Mouse (Mus musculus) embryonic facial prominence, embryonic 10.5 days (tissue): Measurements from ENCODE around the gene 1700021F05Rik. TPM values are rescaled to one million over a fixed set of nuclear protein-coding genes. Genes with fewer than 3 reads are reported as not detected.

ENCODE experiments used
- DNase-seq: peaks from one replicate; pipeline ENCODE4 v3.0.0-alpha.2; 2017; ENCODE audit warnings: low spot score
- H3K27ac ChIP-seq: fragments of 300-500 bp; sonication (generic); replicated peaks from 2 replicates; pipeline ENCODE4 v1.5.1; 2016; ENCODE audit warnings: mild to moderate bottlenecking
- H3K27me3 ChIP-seq: fragments of 300-500 bp; sonication (generic); replicated peaks from 2 replicates; pipeline ENCODE4 v1.6.1; 2016; ENCODE audit warnings: low read depth, mild to moderate bottlenecking; ENCODE audit not compliant: poor library complexity, severe bottlenecking
- H3K36me3 ChIP-seq: fragments of 300-500 bp; sonication (generic); replicated peaks from 2 replicates; pipeline ENCODE4 v1.6.1; 2016; ENCODE audit warnings: mild to moderate bottlenecking, moderate library complexity
- H3K4me1 ChIP-seq: fragments of 300-500 bp; sonication (generic); 2 replicates; pipeline ENCODE4 v1.6.1; 2016
- H3K4me3 ChIP-seq: fragments of 300-500 bp; sonication (generic); 2 replicates; pipeline ENCODE4 v1.5.1; 2016; ENCODE audit warnings: mild to moderate bottlenecking, moderate library complexity
- H3K9me3 ChIP-seq: fragments of 300-500 bp; sonication (generic); 2 replicates; pipeline ENCODE4 v1.6.1; 2016; ENCODE audit warnings: mild to moderate bottlenecking
- WGBS: fragments of 180-500 bp; shearing (Covaris S2); methylation state at CpG from one replicate; pipeline ENCODE4 v1.1.7; 2016; 5-methylcytosine and 5-hydroxymethylcytosine counted together
- polyA plus RNA-seq: library from polyadenylated mRNA; unstranded; fragments of >200 nt; fragmentation: Nextera tagmentation; extraction: Ambion mirVana; gene quantifications from 2 replicates; pipeline ENCODE4 v1.2.1, GENCODE M21; 2016

The 1700021F05Rik gene
- polyA plus RNA-seq, 1 experiment from 2014 or later, result 66.2 TPM

DNA sequence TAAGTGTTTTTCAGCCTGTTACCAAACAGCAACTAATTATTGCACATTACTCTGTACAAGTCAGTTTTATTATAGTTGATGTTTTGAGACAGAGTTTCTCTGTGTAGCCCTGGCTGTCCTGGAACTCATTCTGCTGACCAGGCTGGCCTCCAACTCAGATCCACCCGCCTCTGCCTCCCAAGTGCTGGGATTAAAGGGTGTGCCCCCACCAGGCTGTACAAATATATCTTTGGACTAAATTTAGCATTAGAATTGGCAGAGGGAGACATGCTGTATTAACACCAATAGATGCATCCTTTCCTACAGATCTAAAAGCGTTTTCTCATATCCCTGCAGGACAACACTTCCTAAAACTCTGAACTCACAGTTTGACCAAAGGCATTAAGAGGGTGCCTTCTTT lies 33.6 kb upstream of the 1700021F05Rik start:
- peaks cover 10% of the 10 kb centered on the region for H3K9me3 ChIP-seq
- 75% methylated on average over 2 of the region's 2 CpGs for WGBS
- H3K27me3 ChIP-seq, result peaks cover 15% of the 10 kb centered on the region
- no peak overlapping the region for H3K27ac ChIP-seq
- no peaks in the 10 kb centered on the region for H3K36me3 ChIP-seq
- no peak overlapping the region for H3K4me3 ChIP-seq
- H3K4me1 ChIP-seq, result peaks cover 15% of the 10 kb centered on the region
- no peak for DNase-seq

DNA sequence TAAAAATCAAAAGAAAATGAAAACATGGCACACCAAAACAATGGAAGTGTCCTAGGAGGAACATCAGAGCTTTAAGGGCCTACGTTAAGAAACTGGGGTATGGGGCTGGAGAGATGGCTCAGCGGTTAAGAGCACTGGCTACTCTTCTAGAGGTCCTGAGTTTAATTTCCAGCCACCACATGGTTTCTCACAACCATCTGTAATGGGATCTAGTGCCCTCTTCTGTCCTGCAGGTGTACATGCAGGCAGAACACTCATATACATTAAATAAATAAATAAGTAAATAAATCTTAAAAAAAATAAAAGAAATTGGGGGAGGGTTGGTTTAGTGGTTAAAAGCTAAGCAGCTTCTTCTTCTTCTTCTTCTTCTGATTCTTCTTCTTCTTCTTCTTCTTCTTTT lies 20.5 kb upstream of the 1700021F05Rik start:
- Histone ChIP-seq H3K9me3 (no peaks in the 10 kb centered on the region), H3K27ac (no peak overlapping the region), H3K4me1 (no peaks in the 10 kb centered on the region), H3K27me3 (no peaks in the 10 kb centered on the region), H3K36me3 (no peaks in the 10 kb centered on the region), H3K4me3 (no peak overlapping the region)
- no peak for DNase-seq
- 90% methylated on average over 2 of the region's 2 CpGs for WGBS

DNA sequence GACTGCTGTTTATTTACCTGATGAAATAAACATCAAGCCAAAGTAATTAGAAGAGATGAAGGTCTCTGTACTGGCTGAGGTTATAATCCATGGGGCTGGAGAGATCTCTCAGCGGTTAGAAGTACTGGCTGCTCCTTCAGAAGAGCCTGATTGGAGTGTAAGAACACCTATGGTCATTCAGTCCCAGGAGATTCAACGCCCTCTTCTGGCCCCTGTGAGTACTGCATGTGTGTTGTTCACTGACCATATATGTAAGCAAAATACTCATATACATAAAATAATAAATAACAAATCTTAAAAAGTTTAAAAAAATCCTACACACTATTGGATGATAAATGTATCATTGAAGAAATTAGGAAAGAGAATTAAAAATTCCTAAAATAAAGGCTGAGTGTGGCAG lies 20.0 kb upstream of the 1700021F05Rik start:
- no peaks in the 10 kb centered on the region for H3K9me3 ChIP-seq
- H3K27me3 ChIP-seq, result no peaks in the 10 kb centered on the region
- no peak overlapping the region for H3K27ac ChIP-seq
- no peak for DNase-seq
- no peaks in the 10 kb centered on the region for H3K4me1 ChIP-seq
- 33% methylated on average over 2 of the region's 2 CpGs for WGBS
- no peak overlapping the region for H3K4me3 ChIP-seq
- H3K36me3 ChIP-seq, result no peaks in the 10 kb centered on the region

DNA sequence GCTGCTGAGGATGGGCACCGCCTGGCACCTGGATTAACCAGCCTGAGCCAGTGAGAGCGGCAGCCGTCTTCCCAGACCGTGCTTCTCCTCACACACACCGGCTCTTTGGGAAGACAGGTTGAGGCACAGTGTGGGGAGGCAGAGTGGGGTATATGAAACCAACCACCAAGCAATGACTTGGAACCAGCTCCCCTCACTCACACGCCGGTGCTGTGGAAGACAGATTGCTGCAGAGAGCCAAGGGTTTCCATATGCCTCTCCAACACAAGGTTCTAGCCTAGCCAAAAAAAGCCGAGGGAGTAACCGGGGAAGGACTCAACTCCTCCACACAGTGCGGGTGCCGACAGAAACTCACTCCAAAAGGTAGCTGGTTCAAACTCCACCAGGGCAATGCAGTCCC lies 18.5 kb upstream of the 1700021F05Rik start:
- WGBS, result 83% methylated on average over 11 of the region's 11 CpGs
- Histone ChIP-seq H3K4me1 (no peaks in the 10 kb centered on the region), H3K27ac (no peak overlapping the region), H3K36me3 (no peaks in the 10 kb centered on the region), H3K9me3 (no peaks in the 10 kb centered on the region), H3K27me3 (no peaks in the 10 kb centered on the region), H3K4me3 (no peak overlapping the region)
- DNase-seq, result no peak

DNA sequence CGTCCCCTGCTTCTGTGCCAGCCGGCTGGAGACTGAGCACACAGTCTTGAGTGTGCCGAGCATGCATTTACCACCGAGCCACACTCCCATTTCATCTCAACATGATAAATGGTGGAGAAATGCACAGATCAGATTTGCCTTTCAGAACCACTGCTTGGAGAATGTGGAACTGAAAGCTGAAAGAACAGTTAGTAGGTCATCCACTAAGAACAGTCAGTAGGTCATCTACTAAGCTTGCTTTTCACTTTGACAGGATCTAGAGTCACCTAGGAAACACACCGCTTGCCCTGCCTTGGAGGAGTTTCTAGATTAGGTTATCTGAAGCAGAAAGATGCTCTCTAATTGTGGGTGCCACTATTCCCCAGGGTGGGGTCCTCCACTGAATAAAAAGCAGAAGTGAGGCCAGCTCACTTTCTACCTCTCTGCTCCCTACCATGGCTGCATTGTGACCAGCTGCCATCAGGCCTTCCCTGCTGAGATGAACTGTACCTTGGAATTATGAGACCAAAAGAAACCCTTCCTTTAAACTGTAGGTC lies 16.9 kb upstream of the 1700021F05Rik start:
- no peaks in the 10 kb centered on the region for H3K9me3 ChIP-seq
- WGBS, result 88% methylated on average over 5 of the region's 5 CpGs
- no peaks in the 10 kb centered on the region for H3K4me1 ChIP-seq
- H3K36me3 ChIP-seq, result no peaks in the 10 kb centered on the region
- H3K4me3 ChIP-seq, result no peak overlapping the region
- H3K27ac ChIP-seq, result no peak overlapping the region
- no peak for DNase-seq
- no peaks in the 10 kb centered on the region for H3K27me3 ChIP-seq

DNA sequence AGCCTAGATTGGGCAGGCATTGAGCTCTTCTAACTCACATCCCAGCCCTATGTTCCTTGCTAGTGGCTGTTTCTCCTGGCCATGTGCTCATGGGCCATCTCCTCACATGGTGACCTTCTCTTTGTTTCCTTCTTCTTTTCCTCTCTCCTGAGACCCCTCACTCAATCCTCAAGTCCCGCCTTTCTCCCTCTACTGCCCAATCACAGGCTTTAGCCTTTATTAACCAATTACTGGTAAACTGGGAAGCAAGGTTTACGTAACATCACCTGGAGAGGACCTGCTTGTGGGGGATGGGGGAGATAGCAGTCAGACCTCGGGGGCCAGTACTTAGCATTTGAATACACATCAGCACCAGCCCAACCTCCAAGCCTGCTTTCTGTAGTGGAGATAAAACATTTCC lies 10.6 kb upstream of the 1700021F05Rik start:
- peaks cover 5% of the 10 kb centered on the region; the same call in 1 of the 2 replicates for H3K4me1 ChIP-seq
- no peaks in the 10 kb centered on the region for H3K27me3 ChIP-seq
- no peak overlapping the region for H3K27ac ChIP-seq
- no peak for DNase-seq
- H3K4me3 ChIP-seq, result no peak overlapping the region
- 28% methylated on average over 3 of the region's 3 CpGs for WGBS
- no peaks in the 10 kb centered on the region for H3K9me3 ChIP-seq
- H3K36me3 ChIP-seq, result no peaks in the 10 kb centered on the region

DNA sequence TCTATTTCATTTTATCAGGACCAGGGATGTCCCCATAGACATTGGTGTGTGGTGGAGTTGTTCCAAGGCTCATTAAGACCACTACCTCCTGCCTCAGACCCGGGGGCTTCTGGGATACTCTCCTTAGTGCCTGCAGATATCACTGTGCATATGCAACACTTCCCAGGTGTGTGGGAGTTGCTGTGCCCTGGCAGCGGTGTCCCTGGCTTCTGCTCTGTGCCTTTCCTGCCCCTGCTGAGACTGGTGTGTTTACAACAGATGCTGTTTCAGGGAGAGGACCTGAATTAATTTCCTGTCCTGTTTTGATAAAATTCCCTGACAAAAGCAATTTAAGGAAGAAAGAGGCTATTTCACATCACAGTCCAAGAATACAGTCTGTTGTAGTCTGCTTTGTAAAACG lies 10.1 kb upstream of the 1700021F05Rik start:
- WGBS, result 36% methylated on average over 3 of the region's 3 CpGs
- no peak overlapping the region for H3K27ac ChIP-seq
- H3K9me3 ChIP-seq, result no peaks in the 10 kb centered on the region
- no peak for DNase-seq
- peaks cover 5% of the 10 kb centered on the region; the same call in 1 of the 2 replicates for H3K4me1 ChIP-seq
- no peaks in the 10 kb centered on the region for H3K36me3 ChIP-seq
- no peak overlapping the region for H3K4me3 ChIP-seq
- no peaks in the 10 kb centered on the region for H3K27me3 ChIP-seq

DNA sequence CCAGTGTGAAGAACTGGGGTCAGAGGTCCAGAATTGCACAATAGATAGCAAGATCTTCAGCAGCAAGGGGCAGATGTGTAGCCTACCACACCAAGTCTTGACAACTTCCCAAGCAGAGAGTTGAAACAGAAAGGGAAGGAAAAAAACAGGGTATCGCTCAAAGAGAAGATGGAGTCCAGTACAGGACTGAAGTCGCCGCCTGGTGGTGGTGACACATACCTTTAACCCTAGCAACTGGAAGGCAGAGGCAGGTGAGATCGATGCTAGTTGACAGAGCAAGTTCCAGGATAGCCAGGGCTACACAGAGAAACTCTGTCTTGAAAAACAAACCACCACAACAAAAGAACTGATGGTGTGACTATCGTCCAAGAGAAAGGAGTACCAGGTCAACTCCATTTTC lies 8.6 kb upstream of the 1700021F05Rik start:
- H3K4me3 ChIP-seq, result no peak overlapping the region
- no peaks in the 10 kb centered on the region for H3K27me3 ChIP-seq
- no peaks in the 10 kb centered on the region for H3K36me3 ChIP-seq
- WGBS, result 65% methylated on average over 5 of the region's 5 CpGs
- no peaks in the 10 kb centered on the region for H3K9me3 ChIP-seq
- H3K4me1 ChIP-seq, result peaks cover 5% of the 10 kb centered on the region; the same call in 1 of the 2 replicates
- DNase-seq, result peak; percentile 26
- no peak overlapping the region for H3K27ac ChIP-seq

DNA sequence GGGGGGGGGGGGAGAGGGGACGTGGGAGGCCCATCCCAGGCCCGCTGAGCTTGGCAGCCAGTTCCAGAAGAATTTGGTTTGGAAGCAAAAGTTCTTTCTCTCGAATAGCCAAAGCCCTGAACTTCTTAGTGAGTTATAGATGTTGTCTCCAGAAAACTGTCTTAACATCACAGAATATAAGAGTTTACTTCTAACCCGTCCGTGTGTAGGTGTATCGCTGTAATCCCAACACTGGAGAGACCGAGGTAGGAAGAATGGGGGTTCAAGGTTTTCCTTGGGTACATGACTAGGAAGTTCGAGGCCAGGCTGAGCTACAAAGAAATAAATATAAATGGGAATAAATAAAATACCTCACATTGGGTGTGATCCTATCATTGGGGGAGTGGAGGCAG lies 355 bp upstream of the 1700021F05Rik start:
- H3K27me3 ChIP-seq, result no peaks in the 10 kb centered on the region
- no peaks in the 10 kb centered on the region for H3K9me3 ChIP-seq
- 52% methylated on average over 8 of the region's 8 CpGs for WGBS
- peaks cover 15% of the 10 kb centered on the region for H3K4me1 ChIP-seq
- no peak for DNase-seq
- H3K36me3 ChIP-seq, result peaks cover 5% of the 10 kb centered on the region
- H3K27ac ChIP-seq, result peak overlapping the region; percentile 92
- H3K4me3 ChIP-seq, result peak overlapping the region; percentile 93

DNA sequence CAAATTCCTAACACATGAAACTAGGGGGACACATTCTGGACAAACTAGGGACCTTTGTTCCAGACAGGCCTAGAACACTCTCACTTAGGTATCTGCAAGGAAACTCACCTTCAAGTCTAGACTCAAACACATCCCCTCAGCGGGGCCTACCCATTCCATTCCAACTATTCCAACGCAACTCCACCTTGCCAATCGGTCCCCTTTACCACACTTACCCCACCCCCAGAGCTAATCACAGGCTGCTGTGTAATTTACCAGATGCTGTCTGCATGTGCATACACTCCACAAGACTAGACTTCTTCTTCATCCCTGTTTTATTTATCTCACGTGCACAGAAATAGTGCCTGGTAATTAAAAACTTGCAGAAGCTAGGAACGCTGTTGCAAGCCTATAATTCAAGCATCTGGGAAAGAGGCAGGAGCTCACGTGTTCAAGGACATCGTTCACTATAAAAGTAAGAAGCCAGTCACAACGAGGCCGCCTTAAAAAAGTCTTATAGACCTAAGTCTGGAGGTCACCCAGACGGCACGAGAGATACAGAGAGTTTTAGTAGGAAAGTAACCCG lies 966 bp downstream of the 1700021F05Rik start:
- no peak for DNase-seq
- H3K9me3 ChIP-seq, result no peaks in the 10 kb centered on the region
- no peaks in the 10 kb centered on the region for H3K27me3 ChIP-seq
- H3K4me3 ChIP-seq, result peak overlapping the region; percentile 93
- peaks cover 18% of the 10 kb centered on the region for H3K36me3 ChIP-seq
- H3K4me1 ChIP-seq, result peaks cover 15% of the 10 kb centered on the region
- H3K27ac ChIP-seq, result peak overlapping the region; percentile 92
- WGBS, result 21% methylated on average over 12 of the region's 12 CpGs

DNA sequence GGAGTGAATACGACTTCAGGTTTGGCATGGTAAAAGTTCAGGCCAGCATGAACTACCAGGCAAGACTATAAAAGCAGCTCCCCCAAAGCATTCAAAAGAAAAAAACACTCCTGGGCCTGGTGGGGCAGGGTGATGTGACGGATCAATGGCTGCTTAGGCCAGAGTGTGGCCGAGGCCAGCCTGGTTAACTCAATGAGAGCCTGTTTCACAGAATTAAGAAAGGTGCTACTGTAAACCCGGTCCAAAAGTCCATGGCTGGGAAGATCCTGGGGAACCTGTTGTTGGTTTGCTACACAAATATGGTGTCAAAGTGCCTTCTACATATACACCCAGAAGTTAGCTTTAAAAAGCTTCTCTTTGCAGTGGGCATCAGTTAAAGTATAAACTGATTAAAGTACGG lies 2.0 kb downstream of the 1700021F05Rik start:
- no peak for DNase-seq
- H3K4me3 ChIP-seq, result no peak overlapping the region
- H3K9me3 ChIP-seq, result no peaks in the 10 kb centered on the region
- H3K36me3 ChIP-seq, result peaks cover 18% of the 10 kb centered on the region
- WGBS, result 90% methylated on average over 5 of the region's 5 CpGs
- H3K27me3 ChIP-seq, result no peaks in the 10 kb centered on the region
- H3K27ac ChIP-seq, result no peak overlapping the region
- peaks cover 15% of the 10 kb centered on the region for H3K4me1 ChIP-seq

DNA sequence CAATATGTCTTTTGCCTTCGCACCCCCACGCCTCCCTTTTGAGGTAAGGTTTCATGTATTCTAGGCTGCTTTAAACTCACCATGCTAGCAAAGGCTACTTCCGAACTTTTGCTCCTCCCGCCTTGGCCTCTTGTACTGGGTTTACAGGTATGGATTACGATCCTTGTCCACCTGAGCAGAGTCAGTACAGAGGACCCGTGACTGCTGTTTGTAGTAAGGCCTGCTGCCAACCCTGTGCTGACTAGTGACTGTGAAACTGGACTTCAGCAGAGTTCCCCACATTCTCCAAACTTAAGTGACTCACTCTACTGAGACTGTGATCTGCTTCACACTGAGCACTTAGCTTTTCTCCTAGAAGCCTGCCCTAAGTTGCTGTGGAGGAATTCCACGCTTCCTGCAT lies 3.1 kb downstream of the 1700021F05Rik start:
- Histone ChIP-seq H3K36me3 (peaks cover 28% of the 10 kb centered on the region), H3K4me1 (peaks cover 15% of the 10 kb centered on the region), H3K9me3 (no peaks in the 10 kb centered on the region), H3K27me3 (no peaks in the 10 kb centered on the region), H3K27ac (no peak overlapping the region), H3K4me3 (no peak overlapping the region)
- no peak for DNase-seq
- WGBS, result 90% methylated on average over 7 of the region's 7 CpGs

DNA sequence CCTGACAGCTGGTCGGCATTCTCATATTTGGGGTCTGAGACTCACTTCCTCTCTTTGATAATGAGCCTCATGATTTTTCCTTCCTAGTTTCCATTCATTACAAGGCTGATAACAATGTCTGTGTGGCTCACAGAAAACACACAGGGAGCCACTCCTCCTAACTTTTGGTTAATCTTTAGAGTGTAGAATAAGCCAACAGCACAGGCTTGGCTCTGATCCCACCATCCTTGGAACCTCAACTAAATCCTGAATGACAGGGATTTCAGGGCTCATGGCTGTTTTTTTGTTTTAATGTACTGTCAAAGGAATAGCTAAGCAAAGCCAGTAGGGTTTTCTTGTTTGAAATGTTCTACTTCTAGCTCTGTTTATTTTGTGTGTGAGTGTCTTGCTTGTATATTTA lies 6.4 kb downstream of the 1700021F05Rik start:
- 88% methylated on average over 1 of the region's 1 CpGs for WGBS
- H3K36me3 ChIP-seq, result peaks cover 60% of the 10 kb centered on the region

More for the DNA sequence above, 6.4 kb downstream of the 1700021F05Rik start:
- Histone ChIP-seq H3K4me3 (no peak overlapping the region), H3K27ac (no peak overlapping the region), H3K4me1 (peaks cover 4% of the 10 kb centered on the region), H3K9me3 (no peaks in the 10 kb centered on the region), H3K27me3 (no peaks in the 10 kb centered on the region)
- no peak for DNase-seq
